Mouse (Mus musculus): ENCODE measurements around the gene Cyb561d1.
"Not testable (repeated sequence)": the region's sequence is repeated elsewhere in the genome, so short reads cannot be mapped to it uniquely, and the experiment has no call there.

Cyb561d1 gene

DNA sequence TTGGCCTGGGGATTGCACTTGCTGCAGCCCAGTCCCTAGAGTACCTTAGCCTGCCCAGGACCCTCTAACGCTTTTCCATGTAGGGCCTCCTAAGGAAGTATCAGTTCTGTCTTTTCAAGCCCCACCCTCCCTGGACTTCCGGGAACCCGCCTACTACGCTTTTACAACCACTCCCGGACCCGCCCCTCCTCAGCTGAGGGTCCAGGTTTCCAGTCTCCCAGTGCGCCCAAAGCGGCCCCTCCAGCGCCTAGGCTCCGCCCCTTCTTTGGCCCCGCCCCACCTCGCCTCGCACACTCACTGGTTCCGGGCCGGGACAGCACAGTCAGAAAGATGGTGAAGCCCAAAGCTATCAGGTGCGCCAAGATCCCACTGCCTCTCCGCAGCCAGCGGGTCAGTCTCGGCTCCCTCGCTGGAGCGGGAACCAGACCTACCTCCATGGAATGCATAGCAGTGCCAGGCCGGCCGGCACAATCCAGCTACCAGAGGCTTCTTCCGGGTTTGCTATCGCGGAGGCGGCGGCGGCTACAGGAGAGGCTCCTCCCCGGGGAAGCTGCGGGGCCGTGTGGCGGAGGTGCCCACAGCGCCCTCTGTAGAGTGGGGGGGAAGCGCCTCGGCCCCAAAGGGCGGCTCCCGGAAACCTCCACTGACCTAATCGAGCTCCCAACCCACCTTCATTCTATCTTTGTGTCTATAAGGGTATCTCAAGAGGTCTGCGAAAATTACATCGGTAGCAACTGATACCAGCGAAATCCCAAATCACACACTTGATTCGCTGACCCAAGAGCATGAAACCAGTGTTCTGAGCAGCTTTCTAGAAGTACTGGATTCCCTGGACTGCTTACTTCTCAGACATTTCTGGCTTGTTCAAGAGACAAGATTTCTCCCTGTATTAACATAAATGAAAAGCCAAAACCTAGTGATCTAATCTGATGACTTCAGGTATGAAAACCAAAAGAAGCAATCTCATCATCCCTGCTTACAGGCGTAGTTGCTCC lies at the start of gene Cyb561d1:
Cyb561d1 (minus strand) TSS at position 884 of the 995 bp plus-strand sequence.
- DNase-seq (ENCODE audit: low read depth, low spot score) = peak; percentile 96

- DNase-seq (ENCODE audit: low read depth, low spot score) = no peak
Measured at GRCm38 (mm10) chr3:108246857-108247256, 45.8 kb upstream of the Cyb561d1 start.

DNA sequence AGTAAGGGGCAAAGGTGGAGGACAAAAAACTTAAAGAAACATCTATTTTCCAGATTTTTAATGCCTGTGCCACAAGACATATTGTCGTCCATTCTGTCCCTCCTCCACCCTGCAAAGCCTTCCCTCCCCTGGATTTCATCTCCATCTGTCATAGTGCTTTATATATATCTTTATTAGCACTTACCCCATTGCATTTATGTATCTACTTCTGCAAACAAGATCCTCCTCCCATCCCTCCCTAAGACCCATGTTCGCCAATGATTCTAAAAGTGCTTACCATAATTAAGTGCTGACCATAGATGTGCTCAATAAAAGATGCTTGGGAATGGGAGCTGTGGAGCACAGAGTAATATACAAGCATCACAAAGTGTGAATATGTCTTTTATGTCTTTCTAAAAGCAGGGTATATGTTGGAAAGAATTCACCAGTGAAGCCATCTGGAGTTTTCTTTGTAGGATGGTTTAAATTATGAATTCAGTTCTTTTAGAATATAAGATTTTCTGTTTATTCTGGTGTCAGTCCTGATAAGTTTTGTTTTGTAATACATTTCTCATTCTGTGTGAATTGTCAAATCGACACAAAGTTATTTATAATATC lies 40.3 kb upstream of the Cyb561d1 start:
- DNase-seq (ENCODE audit: low read depth, low spot score) = no peak

DNA sequence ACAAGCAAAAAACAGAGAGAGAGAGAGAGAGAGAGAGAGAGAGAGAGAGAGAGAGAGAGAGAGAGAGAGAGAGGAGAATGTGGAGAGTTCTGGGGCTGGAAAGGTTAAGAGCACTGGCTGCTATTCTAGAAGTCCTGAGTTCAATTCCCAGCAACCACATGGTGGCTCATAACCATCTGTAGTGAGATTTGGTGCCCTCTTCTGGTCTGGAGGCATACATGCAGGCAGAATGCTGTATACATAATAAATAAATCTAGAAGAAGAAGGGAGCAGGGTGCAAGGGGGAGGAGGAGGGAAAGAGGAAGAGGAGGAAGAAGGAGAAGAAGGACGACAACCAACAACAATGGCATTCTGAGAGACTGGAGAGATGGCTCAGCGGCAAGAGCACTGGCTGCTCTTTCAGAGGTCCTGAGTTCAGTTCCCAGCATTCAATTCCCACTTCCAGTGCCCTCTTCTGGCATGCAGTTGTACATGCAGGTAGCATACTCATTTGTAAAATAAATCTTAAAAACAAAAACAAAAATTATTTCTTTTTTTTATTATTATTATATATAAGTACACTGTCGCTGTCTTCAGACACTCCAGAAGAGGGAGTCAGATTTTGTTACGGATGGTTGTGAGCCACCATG lies 36.6 kb upstream of the Cyb561d1 start:
- not testable (repeated sequence) for DNase-seq (ENCODE audit: low read depth, low spot score)

DNA sequence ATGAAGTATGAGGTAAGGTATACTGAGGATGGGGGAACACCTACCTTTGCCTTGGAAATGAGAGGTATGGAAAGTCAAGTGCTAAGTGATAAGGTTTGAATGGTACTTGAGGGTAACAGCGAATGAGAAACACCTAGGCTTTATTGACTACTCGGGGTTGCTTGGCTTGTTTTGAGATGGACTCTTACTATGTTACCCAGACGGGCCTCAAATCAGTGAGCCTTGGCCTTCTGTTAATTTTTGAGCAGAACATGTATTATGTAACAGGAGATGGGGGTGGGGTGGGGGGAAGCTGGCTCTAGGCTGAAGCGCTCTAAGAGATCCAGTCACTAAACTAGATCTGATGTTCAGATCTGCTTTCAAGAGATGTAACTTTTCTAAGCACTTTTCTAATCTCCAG lies 30.6 kb upstream of the Cyb561d1 start:
- no peak for DNase-seq (ENCODE audit: low read depth, low spot score)

DNA sequence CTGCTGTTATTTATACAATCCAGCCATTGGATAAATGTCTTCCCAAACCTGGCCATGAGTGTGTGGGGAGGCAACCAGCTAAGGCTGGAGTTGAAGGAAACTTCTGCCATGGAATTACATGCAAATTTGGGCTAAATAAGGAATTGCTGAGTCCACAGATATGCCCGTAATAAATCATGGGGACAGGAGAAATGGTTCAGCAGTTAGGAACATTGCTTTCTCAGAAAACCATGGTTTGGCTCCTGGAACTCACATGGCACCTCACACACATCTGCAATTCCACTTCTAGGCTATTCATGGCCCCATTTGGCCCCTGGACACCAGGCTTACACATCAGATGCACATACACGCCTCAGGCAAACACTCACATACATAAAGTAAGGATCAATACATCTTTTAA lies 26.5 kb upstream of the Cyb561d1 start:
- DNase-seq (ENCODE audit: low read depth, low spot score) = no peak

- no peak for DNase-seq (ENCODE audit: low read depth, low spot score)
Measured at GRCm38 (mm10) chr3:108226558-108227350, 25.7 kb upstream of the Cyb561d1 start, which contains the start of gene Sypl2. Sypl2 (minus strand) TSS chr3:108226648.

- DNase-seq (ENCODE audit: low read depth, low spot score) = no peak
Measured at GRCm38 (mm10) chr3:108225711-108226557, 24.9 kb upstream of the Cyb561d1 start.

DNA sequence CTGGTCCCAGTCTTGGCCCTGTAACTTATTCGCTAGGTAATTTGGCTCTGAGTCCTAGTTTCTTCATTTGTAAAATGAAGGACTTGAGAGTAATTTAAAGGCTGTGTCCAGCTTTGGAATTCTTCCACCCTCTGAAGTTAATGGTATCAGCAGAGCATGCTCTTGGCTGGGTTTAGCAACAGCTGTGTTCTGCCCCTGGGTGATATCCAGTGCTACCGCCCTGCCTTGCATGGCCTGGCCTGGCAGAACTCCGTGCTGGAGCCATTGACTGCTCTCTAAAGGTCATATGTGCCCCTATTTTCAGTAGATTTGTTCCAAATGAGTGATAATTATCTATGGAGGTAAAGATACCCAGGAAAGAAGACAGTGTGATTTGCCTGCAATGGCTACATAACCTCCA lies 19.6 kb upstream of the Cyb561d1 start:
- no peak for DNase-seq (ENCODE audit: low read depth, low spot score)

GRCm38 (mm10) chr3:108214734-108215133 lies 13.7 kb upstream of the Cyb561d1 start:
- peak; percentile 68 for DNase-seq (ENCODE audit: low read depth, low spot score)

GRCm38 (mm10) chr3:108212406-108212805 lies 11.4 kb upstream of the Cyb561d1 start:
- DNase-seq (ENCODE audit: low read depth, low spot score) = peak; percentile 23

DNA sequence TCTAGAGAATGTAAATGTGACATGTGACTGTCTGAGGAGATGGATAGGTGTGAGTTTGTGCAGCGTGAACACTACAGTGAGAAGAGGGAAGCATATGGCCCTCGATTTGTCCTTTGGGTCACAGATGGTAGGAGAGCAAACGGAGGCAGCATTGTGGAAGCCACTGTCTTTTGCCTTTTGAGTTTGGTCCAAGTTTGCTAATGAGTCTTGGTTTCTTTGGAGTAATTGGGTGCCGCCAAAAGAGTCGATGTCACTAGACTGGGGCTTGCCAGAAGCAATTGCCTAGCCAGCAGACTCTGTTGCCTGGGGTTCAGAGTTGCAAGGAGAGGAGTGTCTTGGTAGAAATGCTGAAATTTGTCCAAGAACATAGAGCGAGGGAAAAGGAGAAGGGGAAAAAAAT lies 10.8 kb upstream of the Cyb561d1 start:
- no peak for DNase-seq (ENCODE audit: low read depth, low spot score)

DNA sequence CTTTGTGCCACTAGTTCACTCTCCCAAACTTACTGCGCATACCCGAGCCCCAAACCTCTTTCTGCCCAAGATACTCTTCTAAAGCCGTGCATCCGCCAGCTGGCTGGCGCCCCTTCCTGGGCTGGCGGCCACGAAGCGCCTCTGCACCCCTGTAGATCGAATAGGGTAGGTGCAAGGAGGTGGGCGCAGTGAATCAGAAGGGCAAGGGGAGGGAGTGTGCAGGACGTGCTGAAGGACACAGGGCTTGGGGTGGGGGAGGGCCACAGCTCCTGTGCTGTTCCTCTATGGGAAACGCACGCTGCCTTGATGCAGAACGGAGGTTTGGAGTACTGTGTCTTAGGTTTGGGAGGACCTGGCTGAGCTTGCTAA lies 9.7 kb upstream of the Cyb561d1 start, which contains the start of gene Atxn7l2:
Atxn7l2 (minus strand) TSS at position 164 of the 369 bp plus-strand sequence.
- DNase-seq (ENCODE audit: low read depth, low spot score) = no peak

DNA sequence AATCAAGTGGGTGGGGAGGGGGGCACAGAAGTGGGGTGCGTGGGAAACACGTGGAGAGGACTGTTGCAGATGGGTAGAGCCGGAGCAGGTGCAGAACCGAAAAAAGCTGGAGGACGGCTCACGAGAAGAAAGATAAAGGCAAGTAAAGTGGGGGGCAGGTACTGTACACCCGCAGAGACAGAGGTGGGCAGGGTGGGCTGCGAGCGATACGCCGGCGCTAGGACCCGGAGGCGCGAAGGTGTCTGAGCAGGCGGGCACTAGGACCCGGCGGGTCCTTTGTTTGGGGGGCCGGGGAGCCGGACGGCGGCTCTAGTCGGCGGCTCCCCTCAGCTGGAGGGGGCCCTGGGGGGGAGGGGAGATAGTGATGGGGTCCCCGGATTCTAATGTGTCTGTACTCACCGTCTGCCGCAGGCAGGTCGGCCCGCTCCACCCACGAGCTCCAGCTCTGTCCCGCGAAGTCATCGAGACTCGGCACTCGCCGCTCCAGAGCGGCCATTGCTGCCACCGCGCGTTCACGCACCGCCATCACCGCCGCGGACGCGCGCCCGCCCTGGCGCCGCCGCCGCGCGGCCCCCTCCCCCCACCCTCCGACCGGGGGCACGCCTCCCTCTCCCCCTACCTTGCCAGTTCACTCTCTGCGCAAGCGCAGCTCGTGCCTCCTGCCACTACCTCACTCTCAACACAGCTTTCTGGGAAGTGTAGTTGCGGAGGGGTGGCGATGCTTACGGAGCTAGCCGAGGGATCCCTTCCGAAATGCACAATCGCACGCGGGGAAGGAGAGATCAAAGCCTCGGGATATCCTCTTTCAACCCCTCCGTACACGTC lies 9.1 kb upstream of the Cyb561d1 start:
- peak; percentile 98 for DNase-seq (ENCODE audit: low read depth, low spot score)

DNA sequence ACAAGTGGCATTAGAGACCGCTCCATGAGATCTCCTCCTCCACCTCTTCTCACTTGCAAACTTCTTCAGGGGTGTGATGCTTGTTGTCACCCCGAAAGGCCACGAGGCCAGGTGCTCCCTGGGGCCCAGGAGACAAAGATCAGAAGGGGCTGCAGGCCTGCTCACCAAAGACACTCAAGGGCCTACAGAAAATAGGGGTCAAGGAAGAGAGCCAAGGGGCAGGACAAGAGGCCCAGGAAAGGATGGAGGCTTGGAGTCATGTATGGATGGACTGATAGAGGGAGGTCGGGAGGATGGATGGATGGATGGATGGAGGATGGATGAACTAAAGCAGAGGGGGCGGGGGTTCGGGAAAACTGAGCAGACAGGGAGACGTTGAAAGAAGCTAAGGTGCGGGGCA lies 8.5 kb upstream of the Cyb561d1 start:
- DNase-seq (ENCODE audit: low read depth, low spot score) = peak; percentile 31

GRCm38 (mm10) chr3:108209001-108209400 lies 8.0 kb upstream of the Cyb561d1 start:
- no peak for DNase-seq (ENCODE audit: low read depth, low spot score)

- DNase-seq (ENCODE audit: low read depth, low spot score) = no peak
Measured at GRCm38 (mm10) chr3:108206731-108207375, 5.8 kb upstream of the Cyb561d1 start.

- DNase-seq (ENCODE audit: low read depth, low spot score) = no peak
Measured at GRCm38 (mm10) chr3:108205601-108206000, 4.6 kb upstream of the Cyb561d1 start.

GRCm38 (mm10) chr3:108204470-108204869 lies 3.5 kb upstream of the Cyb561d1 start:
- no peak for DNase-seq (ENCODE audit: low read depth, low spot score)

Measured in 3T3-L1 (cell line).